Mouse (Mus musculus) liver, postnatal 0 days (tissue): ENCODE data around the gene Lztfl1.

Experiments
- CTCF ChIP-seq: sonication (generic); IDR thresholded peaks from 2 replicates; pipeline ENCODE4 v1.5.1; 2016; ENCODE audit warnings: antibody characterized with exemption, low read depth
- EP300 ChIP-seq: IDR thresholded peaks from 2 replicates; pipeline ENCODE4 v1.6.1; 2016; ENCODE audit warnings: antibody characterized with exemption, low read depth, mild to moderate bottlenecking

GRCm38 (mm10) chr9:123763771-123764170 is 46.3 kb upstream of the Lztfl1 start:
- TF ChIP-seq EP300 (no peak), CTCF (no peak)
